Mouse (Mus musculus) layer of hippocampus, adult 18-20 months (tissue): ENCODE results near the gene Alox12b. TPM values are rescaled to one million over a fixed set of nuclear protein-coding genes. Genes with fewer than 3 reads are reported as not detected.

Experiments used
- DNase-seq, 2 experiments: peaks; one replicate each; pipeline ENCODE4 v3.0.0; 2022; ENCODE audit warnings: low spot score in 2 of 2
- total RNA-seq, 2 experiments: library from RNA; stranded (reverse); gene quantifications; 2 replicates each; pipeline ENCODE4 v1.2.3; 2021

Gene Alox12b
- total RNA-seq, 2 experiments from 2014 or later: 10.7 to 18.4 TPM

- DNase-seq: peak; percentile 33 to 59
Observed at GRCm38 (mm10) chr11:69171626-69172025, 14.8 kb downstream of the Alox12b start.

- DNase-seq: no peak
Observed at GRCm38 (mm10) chr11:69172606-69173005, 15.8 kb downstream of the Alox12b start.

- DNase-seq: no peak
Observed at GRCm38 (mm10) chr11:69174722-69175121, 17.9 kb downstream of the Alox12b start.

GRCm38 (mm10) chr11:69178525-69178924, 21.7 kb downstream of the Alox12b start:
- DNase-seq: no peak

GRCm38 (mm10) chr11:69179512-69179911, 22.7 kb downstream of the Alox12b start:
- DNase-seq: no peak

- DNase-seq: no peak
Observed at GRCm38 (mm10) chr11:69180120-69180519, 23.3 kb downstream of the Alox12b start.

- no peak for DNase-seq
Observed at GRCm38 (mm10) chr11:69185031-69185430, 28.2 kb downstream of the Alox12b start.

- no peak for DNase-seq
Observed at GRCm38 (mm10) chr11:69185936-69186335, 29.1 kb downstream of the Alox12b start.

GRCm38 (mm10) chr11:69192840-69193239, 36.1 kb downstream of the Alox12b start:
- DNase-seq: no peak

GRCm38 (mm10) chr11:69196766-69197165, 40.0 kb downstream of the Alox12b start:
- DNase-seq: no peak

GRCm38 (mm10) chr11:69197194-69197593, 40.4 kb downstream of the Alox12b start:
- no peak for DNase-seq

- no peak for DNase-seq
Observed at GRCm38 (mm10) chr11:69197743-69198142, 41.0 kb downstream of the Alox12b start, which contains the start of gene Alox8. TSS of gene Alox8 (minus strand) at chr11:69197843.

GRCm38 (mm10) chr11:69199251-69199650, 42.5 kb downstream of the Alox12b start:
- no peak for DNase-seq

- no peak for DNase-seq
Observed at GRCm38 (mm10) chr11:69200231-69200630, 43.4 kb downstream of the Alox12b start.

GRCm38 (mm10) chr11:69202469-69203230, 45.9 kb downstream of the Alox12b start:
- DNase-seq: no peak

- DNase-seq: peak; percentile 76 to 78
Observed at GRCm38 (mm10) chr11:69211431-69211830, 54.6 kb downstream of the Alox12b start.

GRCm38 (mm10) chr11:69217411-69217810, 60.6 kb downstream of the Alox12b start:
- DNase-seq: no peak

- no peak for DNase-seq
Observed at GRCm38 (mm10) chr11:69218661-69219060, 61.9 kb downstream of the Alox12b start.

Other genes with a start within 250 kb of the Alox12b start
- gene Odf4, start 229.9 kb upstream of the Alox12b start, total RNA-seq: not detected
- gene Arhgef15, start 199.5 kb upstream of the Alox12b start, total RNA-seq: 1 to 10 TPM; 9.3 to 9.6 TPM
- 1 to 10 TPM; 4.2 to 5.3 TPM for gene Slc25a35, start 188.9 kb upstream of the Alox12b start, total RNA-seq
- 10 to 100 TPM; 16.9 to 19.4 TPM for gene Rangrf, start 181.8 kb upstream of the Alox12b start, total RNA-seq
- gene Pfas, start 148.5 kb upstream of the Alox12b start, total RNA-seq: 10 to 100 TPM; 22.1 to 23.4 TPM
- 10 to 100 TPM; 34.3 to 39.2 TPM for gene Ctc1, start 141.1 kb upstream of the Alox12b start, total RNA-seq
- gene Aurkb, start 111.3 kb upstream of the Alox12b start, total RNA-seq: not detected
- gene Borcs6, start 97.3 kb upstream of the Alox12b start, total RNA-seq: 10 to 100 TPM; 32.9 to 36.4 TPM
- 10 to 100 TPM; 15.2 to 21.0 TPM for gene Tmem107, start 86.2 kb upstream of the Alox12b start, total RNA-seq
- gene Vamp2, start 68.5 kb upstream of the Alox12b start, total RNA-seq: 1,000 to 10,000 TPM in 1 of 2 experiments, 100 to 1,000 TPM in 1; 995 to 1,010 TPM
- 100 to 1,000 TPM in 1 of 2 experiments, 10 to 100 TPM in 1; 92.9 to 115 TPM for gene Per1, start 61.8 kb upstream of the Alox12b start, total RNA-seq
- gene Hes7, start 36.6 kb upstream of the Alox12b start, total RNA-seq: 1 to 10 TPM; 1.1 to 1.6 TPM
- gene 9130213A22Rik, start 34.4 kb upstream of the Alox12b start, total RNA-seq: 1 to 10 TPM; 1.3 to 1.6 TPM
- gene Aloxe3, start 31.1 kb upstream of the Alox12b start, total RNA-seq: 1 to 10 TPM; 8.6 to 9.1 TPM
- 10 to 100 TPM in 1 of 2 experiments, 1 to 10 TPM in 1; 8.6 to 10.1 TPM for gene Alox8, start 40.9 kb downstream of the Alox12b start, total RNA-seq
- 1 to 10 TPM; 1.5 to 1.6 TPM for gene Gucy2e, start 80.0 kb downstream of the Alox12b start, total RNA-seq
- 10 to 100 TPM; 13.5 to 14.1 TPM for gene Cntrob, start 166.8 kb downstream of the Alox12b start, total RNA-seq
- 10 to 100 TPM; 51.4 to 59.8 TPM for gene Trappc1, start 167.0 kb downstream of the Alox12b start, total RNA-seq
- 10 to 100 TPM; 21.0 to 25.8 TPM for gene Kcnab3, start 169.3 kb downstream of the Alox12b start, total RNA-seq
- 100 to 1,000 TPM; 124 to 132 TPM for gene Rnf227, start 183.5 kb downstream of the Alox12b start, total RNA-seq
- 100 to 1,000 TPM; 531 to 556 TPM for gene Chd3, start 212.4 kb downstream of the Alox12b start, total RNA-seq
- gene Naa38, start 238.5 kb downstream of the Alox12b start, total RNA-seq: 100 to 1,000 TPM; 107 to 123 TPM
- 10 to 100 TPM; 47.8 to 51.2 TPM for gene Cyb5d1, start 238.6 kb downstream of the Alox12b start, total RNA-seq
- 1 to 10 TPM; 2.5 to 2.7 TPM for gene Tmem88, start 241.2 kb downstream of the Alox12b start, total RNA-seq